Mouse (Mus musculus) brain, embryonic 14.5 days (tissue): ENCODE results near the gene Abcc2.

ENCODE experiments used
- CTCF ChIP-seq: fragments of 200-500 bp; IDR thresholded peaks from 2 replicates; pipeline ENCODE4 v1.5.1; 2012; ENCODE audit warnings: inconsistent platforms, mild to moderate bottlenecking, moderate library complexity, borderline replicate concordance; ENCODE audit not compliant: insufficient read depth, insufficient read length; ENCODE audit errors: extremely low read depth
- POLR2A ChIP-seq: fragments of 200-500 bp; IDR thresholded peaks from 2 replicates; pipeline ENCODE4 v1.6.1; 2012; ENCODE audit warnings: mild to moderate bottlenecking, inconsistent platforms, borderline replicate concordance; ENCODE audit not compliant: poor library complexity, insufficient read depth, insufficient read length, severe bottlenecking; ENCODE audit errors: extremely low read depth

GRCm38 (mm10) chr19:43772311-43772710, 9.7 kb upstream of the Abcc2 start:
- TF ChIP-seq POLR2A (no peak), CTCF (no peak)
